8 mouse cellular contexts compared by ENCODE assay signal in the genomic region with DNA sequence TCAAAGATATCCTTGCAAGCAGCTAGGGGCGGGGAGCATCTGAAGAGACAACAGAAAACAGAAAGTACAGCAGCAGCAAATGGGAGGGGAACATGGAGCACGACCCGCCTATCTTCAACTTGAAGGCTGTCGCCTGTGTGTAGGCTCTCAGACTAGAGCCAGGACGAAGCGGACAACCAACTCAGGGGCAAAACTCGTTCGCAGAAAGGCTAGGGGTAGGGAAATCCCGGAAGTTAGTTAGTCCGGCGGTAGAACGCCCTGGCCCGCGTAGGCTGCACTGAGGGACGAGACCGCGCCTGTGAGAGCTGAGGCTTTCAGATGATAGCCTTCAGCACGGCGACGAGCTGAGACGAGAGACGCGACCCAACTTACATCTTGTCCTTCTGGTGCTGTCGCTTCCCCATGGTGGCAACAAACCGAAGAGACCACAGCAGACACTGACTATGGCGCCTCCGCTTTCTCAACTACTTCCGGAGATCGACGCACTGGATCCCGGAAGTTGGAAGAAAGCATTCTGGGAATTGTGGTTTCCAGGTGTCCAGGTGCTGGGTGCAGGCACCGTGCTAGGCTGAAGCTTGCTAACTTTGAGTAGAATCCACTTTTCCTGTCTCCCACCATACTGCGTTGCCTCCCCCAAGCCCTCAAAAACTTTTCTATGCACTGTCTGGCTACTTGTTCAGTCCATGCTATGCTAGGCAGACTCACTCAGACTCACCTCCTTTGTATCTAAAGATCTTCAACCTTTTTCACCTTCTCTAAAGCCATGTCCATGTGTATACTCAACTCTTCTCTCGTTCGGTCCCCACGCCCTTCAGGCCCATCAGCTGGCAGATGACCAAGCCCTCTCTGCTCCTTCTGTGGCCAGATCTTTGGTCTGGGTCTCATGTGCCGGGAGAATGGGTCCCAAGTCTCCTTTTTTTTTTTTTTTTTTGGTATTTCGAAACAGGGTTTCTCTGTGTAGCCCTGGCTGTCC. TPM values are rescaled to one million over a fixed set of nuclear protein-coding genes. Genes with fewer than 3 reads are reported as not detected.
DNase-seq lines count a peak whose midpoint lies in the region; ATAC-seq and TF ChIP-seq lines count a peak whose summit lies in the region.

A gene (minus strand): TSS at position 487 of the 973 bp plus-strand sequence.

- peak within 1 kb of the TSS; percentile 59 for H3K27ac ChIP-seq in heart, embryonic 13.5 days (replicated peaks)
- H3K27ac ChIP-seq in kidney, postnatal 0 days = peak within 1 kb of the TSS; percentile 26
- H3K27ac ChIP-seq in liver, embryonic 12.5 days = peak within 1 kb of the TSS; percentile 83

- DNase-seq in brain, embryonic 14.5 days (ENCODE audit: low read depth) = peak; percentile 92
- DNase-seq in kidney, postnatal 0 days (ENCODE audit: low spot score) = peak; percentile 94
- DNase-seq in naive thymus-derived CD4-positive, alpha-beta T cell, adult 2 months (ENCODE audit: low read depth) = peak; percentile 76
- peak; percentile 81 for DNase-seq in splenic B cell, adult 2 months (ENCODE audit: low read depth, low spot score)

- H3K4me3 ChIP-seq in heart, embryonic 13.5 days = peak within 1 kb of the TSS; percentile 83
- peak within 1 kb of the TSS; percentile 62 for H3K4me3 ChIP-seq in kidney, postnatal 0 days (replicated peaks; ENCODE audit: low read depth, low read length)
- peak within 1 kb of the TSS; percentile 91 for H3K4me3 ChIP-seq in liver, embryonic 12.5 days

- no peak for TF ChIP-seq CTCF in brain, embryonic 14.5 days (IDR thresholded peaks at IDR 0.05; ENCODE audit: borderline replicate concordance, extremely low read depth, insufficient read depth, insufficient read length)
- no peak for TF ChIP-seq CTCF in kidney, postnatal 0 days (IDR thresholded peaks at IDR 0.05; ENCODE audit: low read depth)

- H3K4me2 ChIP-seq in heart, embryonic 13.5 days = peak within 1 kb of the TSS; percentile 82
- H3K4me2 ChIP-seq in kidney, postnatal 0 days (ENCODE audit: low read length) = peak within 1 kb of the TSS; percentile 52
- peak within 1 kb of the TSS; percentile 79 for H3K4me2 ChIP-seq in liver, embryonic 12.5 days

- ATAC-seq in CD4-positive, CD25-positive, alpha-beta regulatory T cell, adult 4 months = peak; percentile 95
- peak; percentile 98 for ATAC-seq in erythroid progenitor cell, adult 5-6 weeks (replicated peaks; ENCODE audit: low FRiP score, poor library complexity, severe bottlenecking)
- ATAC-seq in heart, embryonic 13.5 days (ENCODE audit: extremely low read depth, insufficient number of reproducible peaks, low FRiP score, low TSS enrichment) = peak; percentile 27; the same call in 1 of the 2 replicates
- ATAC-seq in kidney, postnatal 0 days (replicated peaks; ENCODE audit: low FRiP score, low read depth) = peak; percentile 73
- peak; percentile 86 for ATAC-seq in liver, embryonic 12.5 days

- no peaks in the 10 kb centered on the region for H3K9me3 ChIP-seq in heart, embryonic 13.5 days
- no peaks in the 10 kb centered on the region for H3K9me3 ChIP-seq in kidney, postnatal 0 days (replicated peaks; ENCODE audit: low read length)
- no peaks in the 10 kb centered on the region for H3K9me3 ChIP-seq in liver, embryonic 12.5 days (replicated peaks)

- H3K27me3 ChIP-seq in heart, embryonic 13.5 days (replicated peaks) = no peaks in the 10 kb centered on the region
- H3K27me3 ChIP-seq in kidney, postnatal 0 days (ENCODE audit: insufficient read depth, low read length) = no peaks in the 10 kb centered on the region
- H3K27me3 ChIP-seq in liver, embryonic 12.5 days (replicated peaks) = no peaks in the 10 kb centered on the region
- no peaks in the 10 kb centered on the region for H3K27me3 ChIP-seq in splenic B cell, adult 2 months (ENCODE audit: control insufficient read depth, insufficient read depth, low read length, poor library complexity, severe bottlenecking)

- H3K36me3 ChIP-seq in heart, embryonic 13.5 days = peaks cover 54% of the 10 kb centered on the region
- peaks cover 13% of the 10 kb centered on the region; the same call in 1 of the 2 replicates for H3K36me3 ChIP-seq in kidney, postnatal 0 days (ENCODE audit: insufficient read depth, low read length)
- peaks cover 58% of the 10 kb centered on the region for H3K36me3 ChIP-seq in liver, embryonic 12.5 days
- H3K36me3 ChIP-seq in splenic B cell, adult 2 months (ENCODE audit: control insufficient read depth, insufficient read depth, low read length, poor library complexity, severe bottlenecking) = peaks cover 3% of the 10 kb centered on the region; the same call in 1 of the 2 replicates

- WGBS in heart, embryonic 13.5 days = 8% methylated on average over 38 of the region's 38 CpGs
- WGBS in kidney, postnatal 0 days = 9% methylated on average over 38 of the region's 38 CpGs
- WGBS in liver, embryonic 12.5 days (ENCODE audit: insufficient replicate concordance) = 6% methylated on average over 38 of the region's 38 CpGs

- H3K4me1 ChIP-seq in heart, embryonic 13.5 days = peaks cover 11% of the 10 kb centered on the region
- H3K4me1 ChIP-seq in kidney, postnatal 0 days (replicated peaks; ENCODE audit: insufficient read depth, low read length) = peaks cover 7% of the 10 kb centered on the region; the same call in 1 of the 2 replicates
- peaks cover 16% of the 10 kb centered on the region for H3K4me1 ChIP-seq in liver, embryonic 12.5 days

- TF ChIP-seq POLR2A in brain, embryonic 14.5 days (IDR thresholded peaks at IDR 0.05; ENCODE audit: borderline replicate concordance, extremely low read depth, insufficient read depth, insufficient read length, poor library complexity, severe bottlenecking) = peak; percentile 23; the same call in 1 of the 2 replicates

- peak within 1 kb of the TSS; percentile 91 for H3K9ac ChIP-seq in heart, embryonic 13.5 days
- H3K9ac ChIP-seq in kidney, postnatal 0 days (ENCODE audit: low read depth, low read length) = peak within 1 kb of the TSS; percentile 60
- peak within 1 kb of the TSS; percentile 78 for H3K9ac ChIP-seq in liver, embryonic 12.5 days

RNA-seq across cellular contexts. Expression of the gene that starts here (rescaled TPM):
- 100 to 1,000 TPM; 221 to 254 TPM for polyA plus RNA-seq in CD4-positive, CD25-positive, alpha-beta regulatory T cell, adult 4 months (2017; shearing (Covaris generic))
- polyA plus RNA-seq in brain, embryonic 14.5 days (2012; rRNA removed) = 134 and 157 TPM in 2 replicates
- total RNA-seq in erythroid progenitor cell, adult 5-6 weeks (2015; ENCODE audit: low replicate concordance) = 41.9 and 43.2 TPM in 2 replicates
- total RNA-seq in erythroid progenitor cell, adult 5-6 weeks (2017; ENCODE audit: low replicate concordance) = 37.7 and 65.6 TPM in 2 replicates
- polyA plus RNA-seq in heart, embryonic 13.5 days (2015; fragmentation: Nextera tagmentation; extraction: Ambion mirVana) = 99.4 and 109 TPM in 2 replicates
- polyA plus RNA-seq in kidney, postnatal 0 days (2015; fragmentation: Nextera tagmentation; extraction: Ambion mirVana) = 101 and 111 TPM in 2 replicates
- 72.7 and 77.5 TPM in 2 replicates for polyA plus RNA-seq in liver, embryonic 12.5 days (2016; fragmentation: Nextera tagmentation; extraction: Ambion mirVana)

Comparison
In these comparisons a context has a peak if more than half of its experiments do, and no peak if none do; other contexts are left out.
1. Peak in every context shown above with its lines: DNase-seq, ATAC-seq, H3K4me3 ChIP-seq and H3K27ac ChIP-seq.
2. ATAC-seq: peak in every context shown above with its lines; median percentile 98 in erythroid progenitor cell, adult 5-6 weeks; 95 in CD4-positive, CD25-positive, alpha-beta regulatory T cell, adult 4 months; 86 in liver, embryonic 12.5 days; 73 in kidney, postnatal 0 days; 27 in heart, embryonic 13.5 days.
3. H3K27ac ChIP-seq: peak in every context shown above with its lines; median percentile 83 in liver, embryonic 12.5 days; 59 in heart, embryonic 13.5 days; 26 in kidney, postnatal 0 days.